Mouse (Mus musculus) yolk sac, embryonic 10.5 days (tissue): Measurements from ENCODE around the gene Ripor2.

Experiments used
- DNase-seq: peaks from one replicate; pipeline ENCODE4 v3.0.0-alpha.2; 2017; ENCODE audit warnings: low spot score

The Ripor2 gene

DNA sequence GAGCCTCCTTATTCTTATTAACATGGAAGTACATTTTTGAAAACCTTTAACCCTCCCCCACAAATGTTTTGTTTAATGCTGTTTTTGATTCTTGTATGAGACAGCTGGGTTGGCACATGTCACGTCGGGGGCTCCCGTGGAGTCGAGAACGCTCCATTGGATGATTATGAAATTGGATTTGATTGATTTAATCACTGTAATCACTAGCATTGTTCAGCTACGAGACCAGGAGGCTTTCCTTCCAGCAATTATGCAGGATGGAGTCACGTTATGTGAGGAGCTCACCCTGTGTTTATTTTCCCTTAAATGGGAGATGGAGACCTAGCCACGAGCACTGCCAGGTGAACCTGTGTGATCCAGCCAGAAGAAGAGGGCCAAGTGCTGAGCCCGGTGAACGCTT lies at the start of gene Ripor2:
TSS of gene Ripor2 (plus strand) at position 357 of the 400 bp plus-strand sequence.
- no peak for DNase-seq

- no peak for DNase-seq
These were observed 45.3 kb upstream of the Ripor2 start for GRCm38 (mm10) chr13:24536531-24537167.

DNA sequence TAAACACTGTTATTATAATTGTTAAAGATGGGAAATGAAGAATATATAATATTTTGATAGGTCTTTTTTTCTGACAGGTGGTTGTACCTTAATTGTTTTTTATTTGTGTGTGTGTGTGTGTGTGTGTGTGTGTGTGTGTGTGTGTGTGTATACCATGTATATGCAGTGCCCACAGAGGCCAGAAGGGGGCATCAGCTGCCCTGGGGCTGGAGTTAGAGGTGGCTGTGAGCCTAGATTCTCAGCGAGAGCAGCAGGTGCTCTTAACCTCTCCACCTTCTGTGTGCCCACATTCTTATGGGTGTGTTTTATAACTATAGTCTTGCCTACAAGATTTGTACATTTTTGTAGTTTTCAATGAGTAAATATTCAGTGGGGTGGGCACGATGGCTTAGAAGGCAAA lies 44.0 kb upstream of the Ripor2 start:
- DNase-seq, result no peak

DNA sequence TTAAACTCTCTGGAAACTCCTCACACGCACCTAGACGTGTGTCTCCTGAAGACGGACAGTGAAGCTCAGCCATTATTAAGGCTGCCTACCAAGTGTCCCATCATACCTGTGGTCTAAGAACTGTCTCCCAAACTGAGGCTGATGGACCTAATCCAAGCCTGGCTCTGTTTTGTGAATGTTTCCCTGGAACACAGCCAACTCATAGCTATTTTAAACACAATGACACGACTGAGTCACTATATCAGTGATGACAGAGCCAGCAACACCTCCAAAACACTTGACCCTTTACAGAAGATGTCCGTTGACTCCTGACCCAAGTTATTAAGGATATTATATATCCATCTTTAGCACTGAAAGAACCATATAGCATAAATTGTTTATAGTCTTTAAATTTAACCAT lies 43.0 kb upstream of the Ripor2 start:
- no peak for DNase-seq

GRCm38 (mm10) chr13:24545677-24546076 lies 36.3 kb upstream of the Ripor2 start:
- DNase-seq, result no peak

GRCm38 (mm10) chr13:24546801-24547459 lies 35.1 kb upstream of the Ripor2 start:
- DNase-seq, result no peak

- DNase-seq, result no peak
These were observed 33.1 kb upstream of the Ripor2 start for GRCm38 (mm10) chr13:24548911-24549310.

GRCm38 (mm10) chr13:24551100-24551931 lies 30.7 kb upstream of the Ripor2 start:
- no peak for DNase-seq

GRCm38 (mm10) chr13:24552039-24552438 lies 29.9 kb upstream of the Ripor2 start:
- DNase-seq, result no peak

DNA sequence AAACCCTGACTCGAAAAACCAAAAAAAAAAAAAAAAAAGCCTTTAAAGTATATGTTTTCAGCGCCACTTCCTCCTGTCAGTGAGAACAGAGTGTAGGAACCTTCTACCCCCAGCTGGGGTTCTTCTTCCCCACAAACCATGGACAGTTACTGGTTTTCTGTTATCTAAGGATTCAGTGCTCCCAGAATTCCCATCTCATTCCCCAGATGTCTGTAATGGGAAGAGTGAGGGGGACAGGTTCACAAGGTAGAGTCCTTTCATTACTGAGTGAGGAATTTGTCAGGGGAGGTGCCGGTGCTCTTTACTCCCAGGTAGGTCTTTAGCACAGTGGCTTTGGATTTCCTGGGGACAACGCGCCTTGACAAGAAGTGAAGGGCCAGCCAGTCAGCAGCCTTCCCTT lies 20.6 kb upstream of the Ripor2 start:
- DNase-seq, result no peak

DNA sequence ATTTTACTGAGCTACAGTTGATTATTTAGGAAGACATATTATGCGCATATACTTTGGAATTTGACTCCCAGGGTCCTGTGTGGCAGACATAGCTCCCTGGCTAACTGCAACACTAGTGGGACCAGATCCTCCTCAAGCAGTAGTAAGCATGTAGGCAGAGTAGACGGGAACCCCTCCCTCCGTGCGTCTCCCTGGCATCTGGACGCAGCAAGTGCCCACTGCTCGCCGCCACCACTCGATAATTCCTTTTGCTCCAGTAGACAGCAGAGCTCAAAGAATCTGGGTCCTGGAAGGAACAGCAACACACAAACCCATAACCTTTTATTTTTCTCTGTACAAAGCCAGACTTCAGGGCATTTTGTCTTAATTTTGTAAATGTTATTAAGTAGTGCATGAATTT lies 17.3 kb upstream of the Ripor2 start:
- no peak for DNase-seq

DNA sequence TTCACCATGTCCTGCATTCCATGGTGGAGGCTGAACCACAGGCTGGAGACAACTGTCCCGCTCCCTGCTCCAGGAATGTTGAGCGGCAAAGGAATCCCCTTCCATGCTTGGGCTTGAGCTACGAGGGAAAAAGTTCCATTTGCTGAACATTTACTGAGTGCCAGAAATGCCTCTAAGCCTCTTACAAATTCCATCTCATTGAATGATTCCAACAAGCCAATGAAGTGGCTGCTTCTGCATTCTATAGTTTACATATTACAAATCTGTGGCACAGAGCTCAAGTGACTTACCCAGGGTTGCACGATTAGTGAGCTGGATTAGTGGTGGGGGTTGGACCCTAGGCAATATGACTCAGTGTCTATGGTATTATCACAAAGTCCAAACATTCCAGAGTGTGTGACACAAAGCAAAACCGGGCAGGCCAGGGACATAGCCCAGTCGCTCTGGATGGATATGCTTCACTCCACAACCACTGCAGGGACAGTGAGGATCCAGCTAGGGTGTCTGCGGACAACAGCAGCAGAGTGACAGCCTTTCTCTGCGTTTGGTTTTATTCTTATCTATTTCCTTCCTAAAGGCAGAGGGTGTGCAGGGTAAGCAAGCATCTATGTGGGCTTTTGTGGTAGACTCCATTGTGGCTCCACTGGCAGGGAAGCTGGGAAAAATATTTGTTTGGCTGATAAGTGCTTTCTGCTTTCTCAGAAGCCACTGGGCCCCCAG lies 16.6 kb upstream of the Ripor2 start:
- peak; percentile 67 for DNase-seq

- peak; percentile 60 for DNase-seq
These were observed 16.1 kb upstream of the Ripor2 start for GRCm38 (mm10) chr13:24565950-24566320.

DNA sequence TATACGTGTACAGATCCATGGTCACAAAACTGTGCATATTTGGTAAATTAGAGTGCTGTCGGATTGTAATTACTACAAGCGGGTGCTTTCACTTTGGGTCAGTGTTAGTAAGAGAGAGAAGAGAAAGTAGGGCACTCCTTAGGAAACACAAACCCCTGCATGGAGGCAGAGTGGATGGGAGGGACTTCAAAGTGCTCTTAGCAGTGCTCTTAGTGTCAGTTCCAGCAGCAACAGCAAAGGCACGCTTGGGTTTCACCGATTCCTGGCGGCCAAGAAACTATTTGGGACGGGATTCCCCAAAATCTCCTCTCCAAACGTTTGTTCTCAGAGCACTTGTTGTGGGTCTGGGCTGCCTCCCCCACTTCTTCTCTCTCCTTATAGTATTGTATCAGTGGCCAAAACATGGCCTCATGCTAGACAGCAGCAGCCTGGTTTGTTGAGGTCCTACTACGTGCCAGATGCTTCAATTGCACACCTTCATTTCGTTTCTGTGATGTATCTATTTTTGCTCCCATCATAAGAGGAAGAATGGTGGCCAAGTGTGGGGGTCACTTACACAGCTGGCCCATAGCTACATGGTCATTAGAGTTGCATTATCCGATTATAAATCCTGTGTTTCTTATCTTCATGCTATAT lies 14.7 kb upstream of the Ripor2 start:
- DNase-seq, result no peak

GRCm38 (mm10) chr13:24569066-24569465 lies 12.9 kb upstream of the Ripor2 start:
- no peak for DNase-seq

DNA sequence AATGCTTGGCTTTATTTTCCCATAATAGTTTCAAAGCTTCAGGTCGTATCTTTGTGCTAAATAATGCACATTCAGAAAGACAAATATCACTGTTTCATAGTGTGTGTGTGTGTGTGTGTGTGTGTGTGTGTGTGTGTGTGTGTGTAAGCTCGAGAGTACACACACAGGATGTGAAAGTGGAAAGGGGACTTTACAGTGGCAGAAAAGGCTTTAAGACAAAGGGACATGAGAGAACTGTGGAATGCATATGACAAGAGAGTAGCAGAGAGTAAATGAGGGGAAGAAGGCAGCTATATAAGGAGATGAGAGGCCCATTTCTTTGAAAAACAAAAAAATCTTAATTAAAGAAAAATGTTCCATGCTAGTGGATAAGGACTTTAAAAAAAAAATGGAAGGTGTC lies 11.3 kb upstream of the Ripor2 start:
- DNase-seq, result no peak

- DNase-seq, result no peak
These were observed 10.1 kb upstream of the Ripor2 start for GRCm38 (mm10) chr13:24571906-24572305.

DNA sequence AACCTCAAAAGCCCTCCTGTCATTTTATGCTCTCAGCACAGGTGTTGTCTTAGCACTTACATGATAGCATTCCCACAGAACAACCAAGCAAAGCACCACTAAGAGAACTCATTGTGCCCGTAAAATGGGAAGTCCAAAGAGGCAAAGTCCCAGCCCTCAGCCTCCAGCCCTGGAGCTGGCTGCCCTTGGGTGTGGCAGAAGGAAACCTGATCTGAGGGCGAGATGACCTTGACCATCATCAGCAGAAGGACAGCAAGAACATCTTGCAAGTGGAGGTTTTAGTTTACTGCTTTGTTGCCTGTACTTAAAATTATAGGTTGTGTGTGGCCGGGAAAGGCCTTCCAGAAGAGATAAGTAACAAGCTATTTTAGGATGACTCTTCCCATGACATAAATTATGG lies 6.9 kb upstream of the Ripor2 start:
- no peak for DNase-seq

DNA sequence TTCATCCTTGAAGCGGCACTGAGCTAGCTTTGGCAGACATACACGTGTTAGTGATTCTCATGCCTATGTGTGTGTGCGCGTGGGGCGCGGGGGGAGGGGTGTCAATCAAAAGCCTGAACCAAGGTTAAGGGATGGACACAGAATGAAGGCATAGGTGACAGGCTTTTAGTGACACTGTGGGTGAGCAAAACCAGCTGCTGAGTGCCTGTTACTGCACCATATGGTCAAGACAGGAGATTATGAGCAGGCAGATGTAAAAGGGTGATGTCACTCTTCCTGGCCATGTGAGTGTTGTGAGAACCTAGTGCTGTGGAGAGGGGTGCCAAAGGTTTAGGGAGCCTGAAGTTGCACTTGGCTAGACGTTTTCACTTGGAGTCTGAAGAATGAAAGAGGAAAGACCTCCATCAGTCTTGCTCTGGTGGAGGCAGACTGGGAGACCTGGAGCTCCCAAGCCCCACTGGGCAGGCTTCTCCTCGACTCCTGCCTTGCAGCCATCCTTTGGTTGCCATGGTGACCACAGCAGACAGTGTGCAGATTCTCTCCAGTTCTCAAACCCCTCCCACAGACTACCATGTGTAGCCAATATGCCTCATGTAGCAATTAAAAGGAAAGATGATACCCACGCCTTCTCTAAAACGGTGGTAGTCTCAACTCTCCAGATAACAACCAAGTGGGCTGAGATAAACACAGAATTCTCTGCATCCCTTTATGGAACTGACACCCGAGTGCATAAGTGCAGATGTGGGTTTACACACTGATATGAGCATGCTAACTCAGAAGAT lies 5.5 kb upstream of the Ripor2 start:
- DNase-seq, result peak; percentile 66

GRCm38 (mm10) chr13:24578317-24578716 lies 3.7 kb upstream of the Ripor2 start:
- DNase-seq, result no peak

DNA sequence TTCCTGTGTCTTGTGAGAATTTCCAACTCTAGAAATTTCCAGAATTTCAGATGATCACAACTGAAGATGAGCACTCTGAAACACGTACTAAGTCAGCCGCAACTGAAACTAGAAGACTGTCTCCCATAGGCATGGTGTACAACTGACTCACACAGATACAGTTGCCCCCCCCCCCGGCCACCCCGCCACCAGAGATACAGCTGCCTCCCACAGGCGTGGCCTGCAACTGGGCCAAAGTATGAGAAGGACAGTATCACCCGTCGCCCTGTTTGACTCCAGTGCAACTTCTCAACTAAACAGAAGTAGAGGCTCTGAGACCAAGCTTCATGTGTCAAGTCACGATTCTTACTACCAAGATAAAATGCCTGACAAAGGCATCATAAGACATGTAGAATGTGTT lies 1.2 kb upstream of the Ripor2 start:
- no peak for DNase-seq
